Mouse (Mus musculus): ENCODE measurements around the gene Npepl1.
A peak's percentile ranks its signal among the peaks of the same experiment; 100 is the strongest.

Gene Npepl1

DNA sequence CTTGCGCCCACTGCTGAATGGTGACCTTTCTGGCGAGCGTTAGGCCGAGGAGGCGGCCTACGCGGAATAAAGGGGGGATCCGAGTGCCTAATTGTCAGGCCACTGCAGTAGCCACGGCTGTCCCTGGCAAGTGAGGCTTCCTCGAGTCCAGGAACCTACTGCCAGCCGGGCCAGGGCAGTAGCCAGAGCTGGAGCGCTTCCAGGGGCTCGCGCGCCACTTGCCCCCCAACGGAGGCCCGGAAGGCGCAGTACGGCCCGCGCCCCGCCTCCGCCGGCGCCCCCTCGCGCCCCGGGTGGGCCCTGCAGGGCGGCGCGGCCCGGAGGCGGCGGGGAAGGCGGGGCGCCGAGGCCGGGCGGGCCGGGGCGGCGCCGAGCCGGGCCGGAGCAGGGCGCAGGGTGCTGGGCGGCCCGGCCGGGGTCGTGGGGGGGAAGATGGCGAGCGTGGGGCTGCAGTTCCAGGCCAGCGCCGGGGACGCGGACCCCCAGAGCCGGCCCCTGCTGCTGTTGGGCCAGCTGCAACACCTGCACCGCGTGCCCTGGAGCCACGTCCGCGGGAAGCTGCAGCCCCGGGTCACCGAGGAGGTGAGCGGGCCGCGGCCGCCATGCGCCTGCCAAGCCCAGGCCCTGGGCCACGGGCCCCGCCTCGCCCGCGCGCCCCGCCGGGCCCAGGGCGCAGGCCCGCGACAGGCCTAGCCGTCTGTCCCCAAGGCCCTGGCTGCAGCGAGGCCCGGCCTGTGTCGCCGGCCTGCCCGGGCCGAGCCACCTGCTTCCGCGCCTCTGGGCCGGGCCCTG is at the start of gene Npepl1:
Npepl1 (plus strand) TSS at position 359 of the 792 bp plus-strand sequence.
- DNase-seq, result peak; percentile 57 to 69

DNA sequence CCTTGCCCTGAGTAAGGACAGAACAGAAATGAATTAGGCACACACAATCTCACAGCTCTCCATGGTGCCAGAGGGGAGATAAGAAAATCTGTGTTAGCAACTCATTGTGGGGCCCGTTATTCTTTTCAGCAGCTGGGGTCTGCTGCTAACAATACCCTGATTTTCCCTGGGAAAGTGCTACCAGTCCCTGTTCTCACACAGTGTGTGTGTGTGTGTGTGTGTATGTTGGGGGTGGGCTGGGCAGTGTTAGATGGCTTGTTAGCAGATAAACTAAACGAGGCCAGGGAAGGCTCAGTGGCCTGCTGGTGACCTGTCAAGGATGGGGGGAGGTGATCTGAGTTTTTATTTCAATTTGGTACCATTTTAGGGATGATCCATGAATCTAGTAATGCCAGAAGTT is 48.9 kb upstream of the Npepl1 start:
- no peak for DNase-seq

GRCm38 (mm10) chr2:174063074-174063473 is 47.1 kb upstream of the Npepl1 start:
- no peak for DNase-seq

DNA sequence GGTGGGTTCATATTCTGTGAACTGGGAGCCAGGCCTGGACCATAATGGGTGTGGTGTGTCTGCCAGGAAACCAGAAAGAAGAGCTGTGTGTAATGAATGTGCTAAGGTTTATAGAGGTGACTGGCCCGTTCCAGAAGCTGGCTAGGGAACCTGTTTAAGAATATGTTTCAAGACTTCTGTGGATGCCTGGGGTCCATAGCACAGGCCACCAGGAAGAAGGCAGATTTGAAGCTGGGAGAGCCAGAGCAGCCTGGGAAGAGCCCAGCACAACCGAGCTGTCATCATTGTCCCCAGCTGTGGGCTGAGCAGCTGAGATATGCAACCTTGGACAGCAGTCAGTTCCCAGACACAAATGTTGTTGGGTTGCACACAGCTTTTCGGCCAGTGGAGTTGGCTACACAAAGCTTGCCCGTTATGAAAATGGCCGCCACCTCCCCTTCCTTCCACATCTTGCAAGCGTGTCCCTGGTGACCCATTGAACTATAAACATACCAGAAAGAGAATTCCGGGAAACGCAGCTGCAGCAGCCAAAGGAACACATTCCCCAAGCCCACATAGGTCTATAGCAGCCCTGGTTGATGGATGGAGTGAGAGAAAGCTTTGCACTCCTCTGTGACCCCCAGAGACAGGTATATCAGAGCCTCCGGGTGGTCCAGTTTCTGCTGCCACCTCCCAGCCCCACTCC is 46.5 kb upstream of the Npepl1 start:
- DNase-seq, result no peak

DNA sequence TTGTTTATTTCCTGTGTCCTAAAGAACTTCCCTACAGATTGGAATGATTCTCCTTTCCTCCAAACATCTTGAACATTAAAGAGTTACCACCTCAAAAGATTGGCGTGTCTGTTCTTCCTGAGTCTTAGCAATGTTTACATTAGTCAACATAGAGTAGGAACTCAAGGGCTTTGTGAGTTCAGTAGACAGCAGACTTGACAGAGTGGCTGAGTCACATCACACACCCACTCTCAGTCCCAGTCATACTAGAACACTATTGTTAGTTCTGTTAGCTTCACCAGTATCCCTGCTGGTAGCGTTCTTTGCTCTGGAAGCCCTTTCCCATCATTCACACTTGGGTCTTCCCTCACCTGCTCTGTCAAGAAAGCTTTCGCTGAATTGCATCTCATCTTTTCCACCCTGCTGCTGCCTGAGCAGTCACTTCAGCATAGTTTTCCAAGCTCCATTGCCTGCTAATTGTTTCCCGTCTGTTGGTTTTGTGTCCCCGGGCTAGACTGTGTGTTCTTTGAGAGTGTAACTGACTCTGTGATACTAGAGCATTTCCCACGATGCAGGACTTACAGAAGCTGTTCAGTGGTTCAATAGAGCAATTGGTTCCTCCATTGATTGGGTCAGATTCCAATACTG is 42.2 kb upstream of the Npepl1 start:
- DNase-seq, result no peak

DNA sequence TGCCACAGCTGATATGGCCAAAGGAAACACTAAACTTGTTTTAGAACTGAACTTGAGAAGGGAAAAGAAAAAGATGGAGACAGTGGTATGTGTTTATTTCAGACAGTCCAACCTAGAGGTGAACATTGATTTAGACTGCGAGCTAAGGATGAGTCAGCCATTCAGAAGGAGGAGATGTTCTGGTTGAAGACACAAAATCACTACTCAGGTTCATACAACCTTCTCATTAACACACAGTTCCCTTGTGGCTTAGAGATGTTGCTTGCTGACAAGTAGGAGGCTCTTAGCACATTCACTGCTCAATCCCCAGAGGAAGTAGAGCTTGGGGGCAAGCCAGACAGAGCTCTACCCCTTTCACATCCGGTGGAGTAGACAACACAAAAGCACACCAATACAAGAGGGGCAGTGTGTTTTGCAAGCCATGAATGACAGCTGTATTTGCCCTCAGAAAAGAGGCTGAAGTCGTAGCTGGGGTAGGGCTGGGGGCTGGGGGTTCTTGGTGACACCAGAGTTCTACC is 40.6 kb upstream of the Npepl1 start:
- no peak for DNase-seq

DNA sequence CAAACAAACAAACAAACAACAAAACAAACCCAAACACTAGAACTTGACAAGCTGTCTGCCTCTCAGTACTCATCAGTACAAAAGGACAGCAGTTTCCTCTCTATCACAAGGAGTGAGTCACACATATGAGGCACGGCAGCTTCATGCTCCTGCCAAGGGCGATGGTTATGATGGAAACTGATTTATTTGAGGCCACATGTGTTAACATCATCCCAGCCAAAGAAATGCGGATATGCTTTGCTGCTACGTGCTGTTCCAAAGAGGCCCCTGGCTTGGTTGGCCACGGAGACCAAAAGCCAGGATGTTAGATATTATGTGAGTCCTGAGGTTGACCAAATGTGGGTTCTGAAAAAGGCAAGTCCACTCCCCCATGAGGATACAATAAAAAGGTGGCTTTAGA is 38.7 kb upstream of the Npepl1 start:
- no peak for DNase-seq

DNA sequence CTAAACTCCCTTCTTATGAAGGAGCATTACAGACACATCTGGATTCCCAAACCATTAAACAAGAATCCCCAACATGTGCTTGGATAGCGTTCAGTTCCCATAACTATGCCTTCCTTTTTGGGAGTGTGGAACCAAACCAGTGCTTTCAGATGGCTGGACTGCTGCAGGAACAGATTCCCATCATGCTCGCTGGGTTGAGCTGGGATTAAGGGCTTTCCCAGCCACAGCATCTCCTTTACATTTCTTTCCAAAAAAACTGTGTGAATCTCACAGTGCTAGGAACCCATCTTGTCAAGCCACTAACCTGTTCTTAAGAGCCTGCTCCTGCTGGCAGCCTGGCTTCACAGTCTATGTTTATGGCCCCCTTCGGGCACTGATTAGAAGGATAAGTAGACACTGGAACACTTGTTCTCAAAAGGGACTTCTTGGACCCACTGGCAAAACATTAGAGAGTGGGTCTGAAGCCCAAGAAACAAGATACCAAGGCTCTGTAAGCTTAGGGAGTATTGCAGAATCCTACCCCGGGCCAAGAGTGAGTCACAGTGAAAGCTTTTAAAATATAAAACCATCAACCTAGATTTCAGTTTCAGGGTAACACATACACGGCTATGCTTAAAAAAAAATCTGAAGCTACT is 36.9 kb upstream of the Npepl1 start:
- DNase-seq, result no peak

DNA sequence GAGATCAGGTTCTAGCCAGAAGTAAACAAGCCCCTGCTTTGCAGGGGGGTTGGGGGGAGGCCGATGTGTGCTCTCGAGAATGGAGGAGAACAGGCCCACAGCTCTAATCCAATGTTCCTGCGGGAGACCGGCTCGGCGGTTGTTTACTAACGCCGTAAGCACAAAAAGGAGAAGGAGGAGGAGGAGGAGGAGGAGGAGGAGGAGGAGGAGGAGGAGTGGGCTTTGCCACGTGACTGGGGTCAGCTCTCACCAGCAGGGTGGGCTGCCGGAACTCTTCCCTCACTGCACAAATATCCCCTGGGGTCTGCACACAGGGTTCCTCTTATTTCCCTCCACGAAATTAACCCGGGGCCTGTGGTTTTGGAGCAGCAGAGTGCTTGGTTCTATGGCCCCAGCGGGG is 35.5 kb upstream of the Npepl1 start:
- no peak for DNase-seq

DNA sequence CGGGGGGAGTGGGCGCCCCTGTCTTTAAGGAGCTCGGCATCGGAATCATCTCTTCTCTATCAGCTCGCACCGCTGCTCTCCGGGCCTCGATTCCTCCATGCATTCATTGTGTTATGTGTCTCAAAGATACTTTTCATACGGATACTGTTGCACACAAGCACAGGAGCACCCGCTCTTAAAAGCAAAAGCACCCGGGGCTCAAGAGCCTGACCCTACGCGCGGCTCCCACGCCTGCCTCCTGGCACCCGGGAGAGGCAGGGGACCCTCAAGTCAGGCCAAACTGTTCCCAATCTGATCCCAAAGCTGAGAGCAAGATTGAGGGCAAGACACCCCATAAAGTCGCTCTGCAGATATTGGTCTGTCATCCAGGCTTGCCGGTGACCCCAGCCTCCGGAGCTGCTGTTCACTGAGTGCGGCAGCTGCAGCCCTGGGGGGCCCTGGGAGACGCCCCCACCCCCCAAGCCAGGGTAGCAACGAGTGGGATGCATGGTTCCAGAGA is 35.0 kb upstream of the Npepl1 start:
- DNase-seq, result no peak

- peak; percentile 94 for DNase-seq
Observed at GRCm38 (mm10) chr2:174075673-174076432, 34.3 kb upstream of the Npepl1 start, which contains the start of gene Stx16. TSS of gene Stx16 (plus strand) at chr2:174076308.

DNA sequence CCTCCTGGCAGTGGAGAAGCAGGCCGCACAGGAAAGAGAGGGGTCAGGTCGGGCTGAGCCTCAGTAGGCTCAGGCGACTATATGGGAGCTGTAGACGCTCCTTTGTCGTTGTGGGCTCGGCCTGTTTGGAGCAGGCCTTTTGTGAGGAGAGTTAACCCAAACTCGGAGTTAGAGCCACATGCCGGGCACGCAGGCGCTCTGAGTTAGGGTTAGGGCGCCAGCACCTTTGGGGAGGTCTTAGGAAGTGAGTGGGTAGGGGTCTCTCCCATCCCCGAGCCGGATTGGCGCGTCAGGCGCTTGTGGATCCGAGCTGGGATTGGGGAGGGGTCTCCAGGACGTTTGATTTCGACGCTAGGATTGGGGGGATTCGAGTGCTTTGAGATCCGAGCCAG is 33.7 kb upstream of the Npepl1 start:
- DNase-seq, result no peak

GRCm38 (mm10) chr2:174077004-174077695 is 33.0 kb upstream of the Npepl1 start:
- DNase-seq, result peak in 1 of 2 experiments; percentile 6

DNA sequence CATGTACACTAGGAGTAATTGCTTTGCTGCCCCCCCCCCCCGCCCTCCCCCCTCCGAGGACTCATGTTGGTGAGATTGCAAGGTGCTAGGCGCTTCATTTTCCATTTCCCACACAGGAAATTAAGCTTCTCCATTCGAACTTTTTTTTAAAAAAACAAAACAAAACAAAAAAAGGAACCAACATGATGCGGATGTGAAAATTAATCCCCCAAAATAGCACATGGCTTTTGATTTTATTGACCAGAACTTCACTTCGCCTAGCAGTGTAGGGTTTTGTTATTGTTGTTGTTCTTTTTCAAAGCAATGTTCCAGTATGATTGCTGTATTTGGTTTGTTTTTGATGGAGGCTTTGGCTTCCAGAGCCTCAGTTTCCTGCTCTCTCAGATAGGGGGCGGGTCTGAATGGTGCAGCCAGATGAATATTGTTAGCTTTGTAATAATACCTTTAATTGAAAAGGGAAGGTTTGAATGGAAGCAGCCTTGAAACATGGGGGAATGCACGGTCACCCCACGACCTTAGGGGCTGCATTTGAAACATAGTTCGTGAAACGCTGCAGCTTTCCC is 32.3 kb upstream of the Npepl1 start:
- no peak for DNase-seq

DNA sequence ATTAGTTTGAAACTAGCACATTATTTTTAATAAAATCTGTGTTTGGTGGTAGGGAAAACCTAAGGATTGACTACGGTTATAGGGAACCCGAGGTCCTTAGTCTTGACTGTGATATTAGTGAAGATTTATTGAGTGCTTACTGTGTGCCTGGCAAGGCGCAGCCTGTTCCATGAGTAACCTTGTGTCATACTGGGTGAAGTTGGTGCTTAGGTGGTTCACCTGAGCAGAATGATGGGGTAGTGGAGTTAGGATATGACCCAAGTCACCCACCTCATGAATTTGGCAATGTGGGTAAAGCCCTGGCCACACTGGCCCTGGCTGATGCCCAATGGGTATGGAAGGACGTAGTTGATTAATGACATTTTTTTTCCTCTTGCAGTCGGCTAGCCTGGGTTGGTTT is 28.3 kb upstream of the Npepl1 start:
- DNase-seq, result no peak

- DNase-seq, result no peak
Observed at GRCm38 (mm10) chr2:174082380-174082918, 27.7 kb upstream of the Npepl1 start.

DNA sequence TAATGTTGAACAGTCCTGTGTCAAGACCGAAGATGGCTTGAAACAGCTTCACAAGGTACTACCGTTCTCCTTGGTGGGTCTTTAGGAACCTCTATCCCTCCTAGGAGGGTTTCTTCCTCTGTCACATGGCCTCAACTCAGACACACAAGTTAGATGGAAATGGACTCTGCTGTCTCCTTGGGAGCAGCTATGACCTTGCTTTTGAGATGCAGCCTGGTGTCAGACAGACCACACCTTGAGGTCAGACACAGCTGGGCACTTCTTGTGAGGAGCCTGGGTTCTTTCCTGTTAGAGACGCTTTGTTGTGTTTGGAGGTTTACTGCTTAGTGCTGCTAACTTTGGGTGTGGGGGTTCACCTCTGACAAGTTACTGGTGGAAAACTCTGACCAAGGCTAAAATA is 15.1 kb upstream of the Npepl1 start:
- DNase-seq, result no peak

DNA sequence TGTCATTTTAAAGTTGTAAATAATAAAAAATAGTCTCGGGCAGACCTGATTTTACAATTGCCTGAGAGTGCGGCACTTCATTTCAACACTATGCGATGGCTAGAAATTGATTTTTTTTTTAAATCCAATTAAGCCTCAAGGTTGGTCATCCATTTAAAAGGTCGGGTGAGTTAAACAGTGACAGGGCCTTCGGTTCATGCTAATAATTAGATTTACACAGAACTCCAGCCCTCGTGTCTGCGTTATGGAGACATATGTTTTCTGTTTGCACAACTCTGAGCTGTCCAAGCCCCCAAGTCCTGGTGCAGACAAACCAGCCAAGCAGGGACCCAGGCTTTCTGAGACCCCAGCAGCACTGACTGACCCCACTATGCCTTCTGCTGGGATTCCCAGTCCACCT is 7.8 kb upstream of the Npepl1 start:
- no peak for DNase-seq

- DNase-seq, result no peak
Observed at GRCm38 (mm10) chr2:174103527-174103926, 6.6 kb upstream of the Npepl1 start.

DNA sequence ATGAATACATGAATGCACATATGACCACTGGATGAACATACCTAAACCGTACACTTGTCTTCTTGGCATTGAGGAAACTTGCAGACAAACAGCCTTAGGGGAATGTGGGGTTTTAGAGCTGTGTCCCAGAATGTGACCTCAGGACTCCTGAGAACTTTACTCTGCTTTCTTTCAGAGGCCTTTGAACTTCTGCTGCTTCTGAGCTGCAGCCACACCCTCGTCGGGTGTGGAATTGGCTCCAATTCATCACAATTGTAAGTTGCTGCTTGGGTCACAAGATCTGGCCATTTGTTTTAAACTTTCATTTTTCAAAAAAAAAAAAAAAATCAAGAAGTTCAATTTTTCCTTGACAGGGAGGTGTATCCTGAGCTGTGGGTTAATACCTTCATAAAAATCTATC is 2.8 kb upstream of the Npepl1 start:
- DNase-seq, result no peak

All from lung, adult 18-20 months (tissue).